ENCODE assay signal across 8 mouse cellular contexts in the genomic region with DNA sequence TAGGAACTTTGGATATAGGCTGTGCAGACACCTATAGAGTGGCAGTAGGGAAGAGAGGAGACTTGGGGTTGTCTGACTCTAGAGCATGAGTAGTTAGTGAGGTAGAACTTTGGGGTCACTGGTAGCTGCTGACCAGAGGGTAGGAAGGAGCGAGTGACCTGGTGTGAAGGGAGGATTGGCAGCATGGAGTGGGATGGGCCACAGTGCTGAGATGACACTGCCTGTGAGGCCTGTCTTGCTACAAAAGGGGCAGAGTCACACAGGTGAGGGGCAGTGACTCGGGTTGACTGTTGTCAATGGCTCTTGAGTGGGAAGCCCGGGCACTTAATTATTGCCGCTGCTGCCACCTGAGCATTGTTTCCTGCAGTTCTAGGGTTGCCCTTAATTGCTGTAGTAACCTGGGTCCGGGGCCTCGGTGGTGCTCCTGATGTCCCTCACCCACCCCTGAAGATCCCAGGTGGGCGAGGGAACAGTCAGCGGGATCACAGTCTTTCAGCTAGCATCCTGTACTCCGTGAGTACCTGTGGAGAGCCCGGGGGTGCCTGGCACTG. TPM values are rescaled to one million over a fixed set of nuclear protein-coding genes. Genes with fewer than 3 reads are reported as not detected.
DNase-seq lines count a peak whose midpoint lies in the region; ATAC-seq and TF ChIP-seq lines count a peak whose summit lies in the region.

No protein-coding gene starts in this region.

- intact Hi-C loops in heart, postnatal 36 days (cut with DNase I): loop anchor here (2.0 to 5.0 kb wide), 2 partner anchors 27 to 169 kb away; no protein-coding TSS in a partner anchor

- H3K4me2 ChIP-seq in heart, embryonic 13.5 days: peak overlapping the region; percentile 91
- H3K4me2 ChIP-seq in hindbrain, embryonic 11.5 days (replicated peaks; ENCODE audit: low read depth, low read length): peak overlapping the region; percentile 81
- H3K4me2 ChIP-seq in midbrain, embryonic 12.5 days (replicated peaks): peak overlapping the region; percentile 98

- H3K4me3 ChIP-seq in heart, embryonic 13.5 days: peak overlapping the region; percentile 80
- H3K4me3 ChIP-seq in bone marrow, adult 2 months (replicated peaks; ENCODE audit: control insufficient read depth, low read depth, low read length): peak overlapping the region; percentile 88
- H3K4me3 ChIP-seq in hindbrain, embryonic 11.5 days (ENCODE audit: low read depth, low read length): peak overlapping the region; percentile 88
- H3K4me3 ChIP-seq in midbrain, embryonic 12.5 days: peak overlapping the region; percentile 90

- peaks cover 30% of the 10 kb centered on the region for H3K36me3 ChIP-seq in heart, embryonic 13.5 days
- H3K36me3 ChIP-seq in hindbrain, embryonic 11.5 days (ENCODE audit: control insufficient read depth, insufficient read depth, low read length): no peaks in the 10 kb centered on the region
- peaks cover 24% of the 10 kb centered on the region for H3K36me3 ChIP-seq in midbrain, embryonic 12.5 days

- no peak for ATAC-seq in heart, embryonic 13.5 days (ENCODE audit: extremely low read depth, insufficient number of reproducible peaks, low FRiP score, low TSS enrichment)
- ATAC-seq in hindbrain, embryonic 11.5 days (ENCODE audit: low FRiP score): no peak
- no peak for ATAC-seq in midbrain, embryonic 12.5 days (ENCODE audit: low FRiP score, low read depth)

- H3K4me1 ChIP-seq in heart, embryonic 13.5 days: peaks cover 45% of the 10 kb centered on the region
- H3K4me1 ChIP-seq in bone marrow, adult 2 months (ENCODE audit: control insufficient read depth, insufficient read depth, low read length): peaks cover 6% of the 10 kb centered on the region
- H3K4me1 ChIP-seq in hindbrain, embryonic 11.5 days (replicated peaks; ENCODE audit: control insufficient read depth, insufficient read depth, low read length): peaks cover 15% of the 10 kb centered on the region; the same call in 1 of the 2 replicates
- peaks cover 46% of the 10 kb centered on the region for H3K4me1 ChIP-seq in midbrain, embryonic 12.5 days

- peaks cover 8% of the 10 kb centered on the region for H3K27me3 ChIP-seq in heart, embryonic 13.5 days (replicated peaks)
- no peaks in the 10 kb centered on the region for H3K27me3 ChIP-seq in hindbrain, embryonic 11.5 days (ENCODE audit: control insufficient read depth, insufficient read depth, low read length)
- no peaks in the 10 kb centered on the region for H3K27me3 ChIP-seq in midbrain, embryonic 12.5 days

- DNase-seq in heart, postnatal 36 days: no peak
- DNase-seq in hindbrain, embryonic 11.5 days (ENCODE audit: low spot score): no peak
- DNase-seq in layer of hippocampus, adult 9-11 months: no peak
- DNase-seq in urinary bladder, postnatal 10 days (ENCODE audit: low spot score): no peak
- no peak for DNase-seq in ovary, postnatal 14 days (ENCODE audit: low spot score)

- H3K27ac ChIP-seq in heart, embryonic 13.5 days (replicated peaks): no peak overlapping the region
- H3K27ac ChIP-seq in bone marrow, adult 2 months (ENCODE audit: control insufficient read depth, insufficient read depth, low read depth, low read length, poor library complexity): no peak overlapping the region
- no peak overlapping the region for H3K27ac ChIP-seq in hindbrain, embryonic 11.5 days (ENCODE audit: low read depth, low read length)
- no peak overlapping the region for H3K27ac ChIP-seq in midbrain, embryonic 12.5 days (replicated peaks)

- H3K9ac ChIP-seq in heart, embryonic 13.5 days: peak overlapping the region; percentile 95
- peak overlapping the region; percentile 89; the same call in 1 of the 2 replicates for H3K9ac ChIP-seq in hindbrain, embryonic 11.5 days (ENCODE audit: low read depth, low read length)
- H3K9ac ChIP-seq in midbrain, embryonic 12.5 days (replicated peaks): peak overlapping the region; percentile 97

- no peaks in the 10 kb centered on the region for H3K9me3 ChIP-seq in heart, embryonic 13.5 days
- no peaks in the 10 kb centered on the region for H3K9me3 ChIP-seq in hindbrain, embryonic 11.5 days (ENCODE audit: control insufficient read depth, low read length)
- H3K9me3 ChIP-seq in midbrain, embryonic 12.5 days: no peaks in the 10 kb centered on the region

- TF ChIP-seq POLR2A in bone marrow, adult 2 months (IDR thresholded peaks at IDR 0.05; ENCODE audit: borderline replicate concordance, control insufficient read depth, low read depth, low read length): no peak

- 67% methylated on average over 10 of the region's 10 CpGs for WGBS in heart, embryonic 13.5 days
- 50% methylated on average over 10 of the region's 10 CpGs for WGBS in bone marrow, adult 2 months
- 87% methylated on average over 10 of the region's 10 CpGs for WGBS in hindbrain, embryonic 11.5 days
- WGBS in midbrain, embryonic 12.5 days: 94% methylated on average over 10 of the region's 10 CpGs

- TF ChIP-seq CTCF in bone marrow, adult 2 months (IDR thresholded peaks at IDR 0.05; ENCODE audit: control insufficient read depth, insufficient read depth, low read length): no peak

RNA-seq across cellular contexts. Expression of a gene that starts 1.5 kb away (rescaled TPM):
- polyA plus RNA-seq in heart, embryonic 13.5 days (2015; fragmentation: Nextera tagmentation; extraction: Ambion mirVana): 2,053 and 2,109 TPM in 2 replicates
- 100 to 1,000 TPM; 850 to 884 TPM for total RNA-seq in heart, postnatal 36 days (2021)
- 672 and 986 TPM in 2 replicates for polyA plus RNA-seq in bone marrow, adult 2 months (2011; ENCODE audit: insufficient read depth, insufficient read length, low replicate concordance, missing spikeins)
- polyA plus RNA-seq in hindbrain, embryonic 11.5 days (2014; fragmentation: Nextera tagmentation; extraction: Ambion mirVana): 1,755 and 1,772 TPM in 2 replicates
- polyA plus RNA-seq in midbrain, embryonic 12.5 days (2016; fragmentation: Nextera tagmentation; extraction: Ambion mirVana): 1,390 and 1,564 TPM in 2 replicates

RNA-seq across cellular contexts. Expression of a gene that starts 14.6 kb away (rescaled TPM):
- polyA plus RNA-seq in heart, embryonic 13.5 days (2015; fragmentation: Nextera tagmentation; extraction: Ambion mirVana): 5.7 and 5.9 TPM in 2 replicates
- total RNA-seq in heart, postnatal 36 days (2021): under 1 TPM in 1 of 2 experiments, not detected in 1; 0.46 TPM
- polyA plus RNA-seq in bone marrow, adult 2 months (2011; ENCODE audit: insufficient read depth, insufficient read length, low replicate concordance, missing spikeins): 1.4 TPM in 1 of 2 replicates, not detected in the other
- polyA plus RNA-seq in hindbrain, embryonic 11.5 days (2014; fragmentation: Nextera tagmentation; extraction: Ambion mirVana): 0.36 and 0.61 TPM in 2 replicates
- polyA plus RNA-seq in midbrain, embryonic 12.5 days (2016; fragmentation: Nextera tagmentation; extraction: Ambion mirVana): 0.38 and 0.50 TPM in 2 replicates

RNA-seq across cellular contexts. Expression of a gene that starts 15.9 kb away (rescaled TPM):
- polyA plus RNA-seq in heart, embryonic 13.5 days (2015; fragmentation: Nextera tagmentation; extraction: Ambion mirVana): 0.16 and 0.34 TPM in 2 replicates
- total RNA-seq in heart, postnatal 36 days (2021): 1 to 10 TPM; 6.4 to 8.9 TPM
- not detected in 2 replicates for polyA plus RNA-seq in bone marrow, adult 2 months (2011; ENCODE audit: insufficient read depth, insufficient read length, low replicate concordance, missing spikeins)
- polyA plus RNA-seq in hindbrain, embryonic 11.5 days (2014; fragmentation: Nextera tagmentation; extraction: Ambion mirVana): 0.24 and 0.29 TPM in 2 replicates
- 0.77 and 1.0 TPM in 2 replicates for polyA plus RNA-seq in midbrain, embryonic 12.5 days (2016; fragmentation: Nextera tagmentation; extraction: Ambion mirVana)

RNA-seq across cellular contexts. Expression of a gene that starts 22.9 kb away (rescaled TPM):
- 0.11 TPM in 1 of 2 replicates, not detected in the other for polyA plus RNA-seq in heart, embryonic 13.5 days (2015; fragmentation: Nextera tagmentation; extraction: Ambion mirVana)
- under 1 TPM; 0.22 to 0.53 TPM for total RNA-seq in heart, postnatal 36 days (2021)
- polyA plus RNA-seq in bone marrow, adult 2 months (2011; ENCODE audit: insufficient read depth, insufficient read length, low replicate concordance, missing spikeins): 3.0 TPM in 1 of 2 replicates, not detected in the other
- not detected in 2 replicates for polyA plus RNA-seq in hindbrain, embryonic 11.5 days (2014; fragmentation: Nextera tagmentation; extraction: Ambion mirVana)
- polyA plus RNA-seq in midbrain, embryonic 12.5 days (2016; fragmentation: Nextera tagmentation; extraction: Ambion mirVana): 0.10 TPM in 1 of 2 replicates, not detected in the other

RNA-seq across cellular contexts. Expression of a gene that starts 27.1 kb away (rescaled TPM):
- polyA plus RNA-seq in heart, embryonic 13.5 days (2015; fragmentation: Nextera tagmentation; extraction: Ambion mirVana): 157 and 171 TPM in 2 replicates
- total RNA-seq in heart, postnatal 36 days (2021): 10 to 100 TPM; 19.6 to 25.4 TPM
- polyA plus RNA-seq in bone marrow, adult 2 months (2011; ENCODE audit: insufficient read depth, insufficient read length, low replicate concordance, missing spikeins): 114 and 136 TPM in 2 replicates
- 260 and 271 TPM in 2 replicates for polyA plus RNA-seq in hindbrain, embryonic 11.5 days (2014; fragmentation: Nextera tagmentation; extraction: Ambion mirVana)
- 250 and 263 TPM in 2 replicates for polyA plus RNA-seq in midbrain, embryonic 12.5 days (2016; fragmentation: Nextera tagmentation; extraction: Ambion mirVana)
